Mouse (Mus musculus) lung, adult 2 months (tissue): Measurements from ENCODE around the gene Rgl1.

ENCODE experiments used
- CTCF ChIP-seq: fragments of 200-500 bp; IDR thresholded peaks from 2 replicates; pipeline ENCODE4 v1.5.1; 2011; ENCODE audit warnings: mild to moderate bottlenecking, low read length, control low read depth; ENCODE audit not compliant: insufficient read depth
- POLR2A ChIP-seq: fragments of 200-500 bp; IDR thresholded peaks from 2 replicates; pipeline ENCODE4 v1.6.1; 2011; ENCODE audit warnings: low read depth, mild to moderate bottlenecking, control low read depth, low read length, borderline replicate concordance; ENCODE audit errors: extremely low read depth

DNA sequence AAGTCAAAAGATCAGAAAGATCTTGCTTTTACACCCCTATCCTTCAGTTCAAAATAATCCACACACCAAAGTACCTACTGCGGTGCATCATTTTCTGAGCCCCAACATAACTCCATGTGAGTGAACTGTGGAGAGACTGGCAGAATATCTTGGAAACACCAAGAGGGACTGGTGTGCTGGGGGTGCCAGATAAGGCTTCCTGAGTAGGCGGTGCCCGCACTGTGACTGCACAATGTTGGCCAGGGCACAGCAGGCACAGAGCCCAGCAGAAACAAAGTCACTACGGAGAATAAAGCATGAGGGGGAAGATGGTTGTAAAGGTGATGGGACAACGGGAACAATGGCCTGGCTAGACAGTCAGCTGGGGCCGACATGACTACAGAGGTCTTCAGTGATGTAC lies 173.5 kb downstream of the Rgl1 start:
- TF ChIP-seq CTCF (no peak), POLR2A (no peak)
